Mouse (Mus musculus): ENCODE measurements around the gene Sdk2.

The Sdk2 gene

GRCm38 (mm10) chr11:113843920-113844319 lies 222.9 kb downstream of the Sdk2 start:
- no peak for DNase-seq (ENCODE audit: low read depth, low spot score)

GRCm38 (mm10) chr11:113842879-113843278 lies 224.0 kb downstream of the Sdk2 start:
- no peak for DNase-seq (ENCODE audit: low read depth, low spot score)

- no peak for DNase-seq (ENCODE audit: low read depth, low spot score)
These were observed 235.2 kb downstream of the Sdk2 start for GRCm38 (mm10) chr11:113831608-113832007.

- no peak for DNase-seq (ENCODE audit: low read depth, low spot score)
These were observed 238.7 kb downstream of the Sdk2 start for GRCm38 (mm10) chr11:113828081-113828554.

GRCm38 (mm10) chr11:113820005-113820404 lies 246.8 kb downstream of the Sdk2 start:
- no peak for DNase-seq (ENCODE audit: low read depth, low spot score)

GRCm38 (mm10) chr11:113819001-113819400 lies 247.8 kb downstream of the Sdk2 start:
- no peak for DNase-seq (ENCODE audit: low read depth, low spot score)

GRCm38 (mm10) chr11:113816971-113817548 lies 249.8 kb downstream of the Sdk2 start:
- no peak for DNase-seq (ENCODE audit: low read depth, low spot score)

GRCm38 (mm10) chr11:113816439-113816838 lies 250.4 kb downstream of the Sdk2 start:
- DNase-seq (ENCODE audit: low read depth, low spot score), result no peak

GRCm38 (mm10) chr11:113811546-113812339 lies 255.1 kb downstream of the Sdk2 start:
- no peak for DNase-seq (ENCODE audit: low read depth, low spot score)

- DNase-seq (ENCODE audit: low read depth, low spot score), result peak; percentile 66
These were observed 256.0 kb downstream of the Sdk2 start for GRCm38 (mm10) chr11:113810638-113811545.

GRCm38 (mm10) chr11:113807086-113807485 lies 259.8 kb downstream of the Sdk2 start:
- DNase-seq (ENCODE audit: low read depth, low spot score), result peak; percentile 39

- DNase-seq (ENCODE audit: low read depth, low spot score), result no peak
These were observed 260.3 kb downstream of the Sdk2 start for GRCm38 (mm10) chr11:113806382-113807077.

- DNase-seq (ENCODE audit: low read depth, low spot score), result no peak
These were observed 260.9 kb downstream of the Sdk2 start for GRCm38 (mm10) chr11:113805974-113806373.

- DNase-seq (ENCODE audit: low read depth, low spot score), result no peak
These were observed 263.4 kb downstream of the Sdk2 start for GRCm38 (mm10) chr11:113803321-113803941.

- DNase-seq (ENCODE audit: low read depth, low spot score), result no peak
These were observed 264.4 kb downstream of the Sdk2 start for GRCm38 (mm10) chr11:113802456-113802855.

GRCm38 (mm10) chr11:113800026-113800425 lies 266.8 kb downstream of the Sdk2 start:
- no peak for DNase-seq (ENCODE audit: low read depth, low spot score)

- no peak for DNase-seq (ENCODE audit: low read depth, low spot score)
These were observed 267.8 kb downstream of the Sdk2 start for GRCm38 (mm10) chr11:113799041-113799447.

GRCm38 (mm10) chr11:113798011-113798410 lies 268.8 kb downstream of the Sdk2 start:
- no peak for DNase-seq (ENCODE audit: low read depth, low spot score)

- DNase-seq (ENCODE audit: low read depth, low spot score), result no peak
These were observed 269.5 kb downstream of the Sdk2 start for GRCm38 (mm10) chr11:113797014-113797983.

GRCm38 (mm10) chr11:113795846-113796245 lies 271.0 kb downstream of the Sdk2 start:
- no peak for DNase-seq (ENCODE audit: low read depth, low spot score)

Measured in skeletal muscle tissue, adult 2 months (tissue).